Comparison of ENCODE assay signal across 21 mouse cellular contexts in the genomic region with DNA sequence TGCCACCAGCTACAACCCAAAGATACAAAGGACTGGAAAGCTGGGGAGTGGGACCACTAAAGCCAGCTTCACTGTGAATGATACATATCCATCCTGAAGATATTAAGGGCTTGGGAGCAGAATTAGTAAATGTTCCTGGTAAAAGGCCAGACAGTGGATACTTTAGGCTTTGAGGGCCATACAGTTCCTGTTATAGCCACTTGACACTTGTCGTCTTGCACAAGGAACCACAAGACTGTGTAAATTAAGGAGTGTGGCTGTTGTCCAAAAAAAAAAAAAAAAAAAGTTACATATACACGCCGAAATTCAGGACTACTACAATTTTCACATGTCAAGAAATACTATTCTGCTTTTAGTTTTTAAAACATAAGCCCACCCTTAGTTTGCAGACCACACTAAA.
"Had no signal": no experiment of that assay in that cellular context is flagged by ENCODE, and none has a peak within 500 bp of the region (broad histone marks: within the 10 kb centered on the region; RNA-seq: fewer than 3 reads in every experiment).

No protein-coding gene starts in this region.

- H3K4me2 ChIP-seq: limb, embryonic 13.5 days; liver, embryonic 12.5 days; liver, embryonic 15.5 days; midbrain, embryonic 15.5 days; neural tube, embryonic 12.5 days; neural tube, embryonic 15.5 days had no signal

- DNase-seq: kidney, adult 2 months; kidney, postnatal 25 days; layer of hippocampus, adult 9-11 months; liver; right cerebral cortex, adult 18-20 months; thymus, adult 18-20 months; thymus, postnatal 36 days had no signal

- H3K4me1 ChIP-seq: liver, embryonic 12.5 days had no signal

- H3K4me3 ChIP-seq: layer of hippocampus, adult 2 months; limb, embryonic 10.5 days; limb, embryonic 13.5 days; liver, embryonic 12.5 days; liver, embryonic 15.5 days; megakaryocyte, embryonic 14.5 days; midbrain, embryonic 10.5 days; midbrain, embryonic 15.5 days; neural tube, embryonic 12.5 days; neural tube, embryonic 15.5 days had no signal

- ATAC-seq: inflammation-experienced regulatory T-cells, adult 6 months; intestine, embryonic 16.5 days; liver, embryonic 12.5 days; midbrain, embryonic 15.5 days had no signal

- H3K9me3 ChIP-seq: limb, embryonic 10.5 days; limb, embryonic 13.5 days; liver, embryonic 12.5 days; liver, embryonic 15.5 days; midbrain, embryonic 10.5 days; midbrain, embryonic 15.5 days; neural tube, embryonic 12.5 days; neural tube, embryonic 15.5 days had no signal

- H3K27ac ChIP-seq: kidney, postnatal 0 days; layer of hippocampus, adult 2 months; limb, embryonic 13.5 days; liver, embryonic 12.5 days; liver, embryonic 15.5 days; macrophage; midbrain, embryonic 10.5 days; midbrain, embryonic 15.5 days; neural tube, embryonic 12.5 days; neural tube, embryonic 15.5 days had no signal

- H3K36me3 ChIP-seq: limb, embryonic 10.5 days; limb, embryonic 13.5 days; liver, embryonic 12.5 days; liver, embryonic 15.5 days; midbrain, embryonic 10.5 days; midbrain, embryonic 15.5 days; neural tube, embryonic 12.5 days; neural tube, embryonic 15.5 days had no signal

- H3K27me3 ChIP-seq: limb, embryonic 13.5 days; midbrain, embryonic 15.5 days; neural tube, embryonic 12.5 days; neural tube, embryonic 15.5 days had no signal

- H3K9ac ChIP-seq: limb, embryonic 13.5 days; liver, embryonic 12.5 days; liver, embryonic 15.5 days; midbrain, embryonic 15.5 days; neural tube, embryonic 12.5 days; neural tube, embryonic 15.5 days had no signal
